Mouse (Mus musculus): ENCODE data around the gene Prim1. TPM values are rescaled to one million over a fixed set of nuclear protein-coding genes. Genes with fewer than 3 reads are reported as not detected.
"Not testable (repeated sequence)": the region's sequence is repeated elsewhere in the genome, so short reads cannot be mapped to it uniquely, and the experiment has no call there.

The Prim1 gene
- polyA plus RNA-seq, 1 experiment from 2014 or later = 111 TPM

GRCm38 (mm10) chr10:128069201-128069600 is 54.2 kb downstream of the Prim1 start:
- no peak overlapping the region for H3K4me2 ChIP-seq (ENCODE audit: low read depth, severe bottlenecking)
- WGBS = 95% methylated on average over 4 of the region's 4 CpGs
- no peaks in the 10 kb centered on the region for H3K27me3 ChIP-seq (ENCODE audit: control insufficient read depth, insufficient read depth, low read length)
- no peaks in the 10 kb centered on the region for H3K4me1 ChIP-seq (ENCODE audit: control insufficient read depth, insufficient read depth, low read length)
- no peak overlapping the region for H3K27ac ChIP-seq (replicated peaks; ENCODE audit: low read depth, low read length)
- ATAC-seq (ENCODE audit: insufficient number of reproducible peaks, low FRiP score, low TSS enrichment, low read depth) (no peak), DNase-seq (ENCODE audit: low spot score) (no peak)
- no peaks in the 10 kb centered on the region for H3K9me3 ChIP-seq (ENCODE audit: control insufficient read depth, low read length)
- H3K36me3 ChIP-seq (ENCODE audit: control insufficient read depth, insufficient read depth, low read length) = peaks cover 37% of the 10 kb centered on the region
- H3K4me3 ChIP-seq (ENCODE audit: low read depth, low read length) = no peak overlapping the region
- H3K9ac ChIP-seq (ENCODE audit: low read length) = no peak overlapping the region

- not testable (repeated sequence) for H3K4me3 ChIP-seq (ENCODE audit: low read depth, low read length); DNase-seq (ENCODE audit: low spot score); H3K9ac ChIP-seq (ENCODE audit: low read length); ATAC-seq (ENCODE audit: insufficient number of reproducible peaks, low FRiP score, low TSS enrichment, low read depth); H3K27ac ChIP-seq (replicated peaks; ENCODE audit: low read depth, low read length); H3K4me2 ChIP-seq (ENCODE audit: low read depth, severe bottlenecking); H3K4me1 ChIP-seq (ENCODE audit: control insufficient read depth, insufficient read depth, low read length); H3K27me3 ChIP-seq (ENCODE audit: control insufficient read depth, insufficient read depth, low read length); H3K9me3 ChIP-seq (ENCODE audit: control insufficient read depth, low read length)
- WGBS = 92% methylated on average over 2 of the region's 2 CpGs
- peaks cover 37% of the 10 kb centered on the region for H3K36me3 ChIP-seq (ENCODE audit: control insufficient read depth, insufficient read depth, low read length)
Observed at GRCm38 (mm10) chr10:128070432-128070831, 55.5 kb downstream of the Prim1 start.

DNA sequence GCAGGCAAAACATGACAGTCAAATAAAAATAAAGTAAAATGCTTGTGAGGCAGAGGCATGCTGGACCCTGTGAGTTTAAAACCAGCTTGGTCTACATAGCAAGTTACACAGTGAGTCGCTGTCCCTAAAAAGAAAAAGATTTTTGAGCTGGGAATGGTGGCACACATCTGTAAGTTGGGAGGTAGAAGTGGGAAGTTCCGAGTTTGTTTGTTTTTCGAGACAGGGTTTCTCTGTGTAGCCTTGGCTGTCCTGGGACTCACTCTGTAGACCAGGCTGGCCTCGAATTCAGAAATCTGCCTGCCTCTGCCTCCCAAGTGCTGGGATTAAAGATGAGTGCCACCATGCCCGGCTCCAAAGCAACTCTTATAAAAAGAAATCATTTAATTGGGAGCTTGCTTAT is 63.3 kb downstream of the Prim1 start:
- H3K27me3 ChIP-seq (ENCODE audit: control insufficient read depth, insufficient read depth, low read length); H3K4me2 ChIP-seq (ENCODE audit: low read depth, severe bottlenecking); ATAC-seq (ENCODE audit: insufficient number of reproducible peaks, low FRiP score, low TSS enrichment, low read depth); H3K4me3 ChIP-seq (ENCODE audit: low read depth, low read length); H3K9ac ChIP-seq (ENCODE audit: low read length); H3K4me1 ChIP-seq (ENCODE audit: control insufficient read depth, insufficient read depth, low read length); H3K27ac ChIP-seq (replicated peaks; ENCODE audit: low read depth, low read length); H3K36me3 ChIP-seq (ENCODE audit: control insufficient read depth, insufficient read depth, low read length); H3K9me3 ChIP-seq (ENCODE audit: control insufficient read depth, low read length); DNase-seq (ENCODE audit: low spot score): not testable (repeated sequence)
- 81% methylated on average over 5 of the region's 5 CpGs for WGBS

Other genes with a start within 250 kb of the Prim1 start
- 0.11 TPM in 1 of 2 replicates, not detected in the other for gene Rdh9, start 238.8 kb upstream of the Prim1 start, polyA plus RNA-seq (2014; fragmentation: Nextera tagmentation; extraction: Ambion mirVana)
- gene Rdh16, start 214.0 kb upstream of the Prim1 start, polyA plus RNA-seq (2014; fragmentation: Nextera tagmentation; extraction: Ambion mirVana) = not detected in 2 replicates
- not detected in 2 replicates for gene Rdh19, start 165.2 kb upstream of the Prim1 start, polyA plus RNA-seq (2014; fragmentation: Nextera tagmentation; extraction: Ambion mirVana)
- gene Rdh16f2, start 148.7 kb upstream of the Prim1 start, polyA plus RNA-seq (2014; fragmentation: Nextera tagmentation; extraction: Ambion mirVana) = not detected in 2 replicates
- not detected in 2 replicates for gene Rdh7, start 126.4 kb upstream of the Prim1 start, polyA plus RNA-seq (2014; fragmentation: Nextera tagmentation; extraction: Ambion mirVana)
- not detected in 2 replicates for gene Sdr9c7, start 116.7 kb upstream of the Prim1 start, polyA plus RNA-seq (2014; fragmentation: Nextera tagmentation; extraction: Ambion mirVana)
- not detected in 2 replicates for gene Hsd17b6, start 7.6 kb upstream of the Prim1 start, polyA plus RNA-seq (2014; fragmentation: Nextera tagmentation; extraction: Ambion mirVana)
- gene Naca, start 20.4 kb downstream of the Prim1 start, polyA plus RNA-seq (2014; fragmentation: Nextera tagmentation; extraction: Ambion mirVana) = 1,036 and 1,045 TPM in 2 replicates
- 631 and 646 TPM in 2 replicates for gene Ptges3, start 43.8 kb downstream of the Prim1 start, polyA plus RNA-seq (2014; fragmentation: Nextera tagmentation; extraction: Ambion mirVana)
- gene Atp5b, start 68.1 kb downstream of the Prim1 start, polyA plus RNA-seq (2014; fragmentation: Nextera tagmentation; extraction: Ambion mirVana) = 2,292 and 2,394 TPM in 2 replicates
- gene Baz2a, start 76.4 kb downstream of the Prim1 start, polyA plus RNA-seq (2014; fragmentation: Nextera tagmentation; extraction: Ambion mirVana) = 16.7 and 17.1 TPM in 2 replicates
- gene Rbms2, start 165.1 kb downstream of the Prim1 start, polyA plus RNA-seq (2014; fragmentation: Nextera tagmentation; extraction: Ambion mirVana) = 25.2 and 29.8 TPM in 2 replicates
- 1.6 and 1.9 TPM in 2 replicates for gene Gls2, start 179.3 kb downstream of the Prim1 start, polyA plus RNA-seq (2014; fragmentation: Nextera tagmentation; extraction: Ambion mirVana)
- 32.5 and 33.1 TPM in 2 replicates for gene Spryd4, start 196.6 kb downstream of the Prim1 start, polyA plus RNA-seq (2014; fragmentation: Nextera tagmentation; extraction: Ambion mirVana)
- gene Mip, start 210.7 kb downstream of the Prim1 start, polyA plus RNA-seq (2014; fragmentation: Nextera tagmentation; extraction: Ambion mirVana) = 0.32 and 0.41 TPM in 2 replicates
- 92.9 and 95.6 TPM in 2 replicates for gene Timeless, start 216.9 kb downstream of the Prim1 start, polyA plus RNA-seq (2014; fragmentation: Nextera tagmentation; extraction: Ambion mirVana)
- 0.50 and 0.52 TPM in 2 replicates for gene Apon, start 238.9 kb downstream of the Prim1 start, polyA plus RNA-seq (2014; fragmentation: Nextera tagmentation; extraction: Ambion mirVana)